Mouse (Mus musculus) T-helper 2 cell (primary cell): ENCODE measurements around the gene Cav1.

Source experiments
- in situ Hi-C: fragments of 300-600 bp; cut with MboI, MseI; formaldehyde crosslinking; loops from one replicate; pipeline ENCODE4 v1.15.1; 2025; ENCODE audit warnings: high pct_unique_total_duplicates

Gene Cav1

DNA sequence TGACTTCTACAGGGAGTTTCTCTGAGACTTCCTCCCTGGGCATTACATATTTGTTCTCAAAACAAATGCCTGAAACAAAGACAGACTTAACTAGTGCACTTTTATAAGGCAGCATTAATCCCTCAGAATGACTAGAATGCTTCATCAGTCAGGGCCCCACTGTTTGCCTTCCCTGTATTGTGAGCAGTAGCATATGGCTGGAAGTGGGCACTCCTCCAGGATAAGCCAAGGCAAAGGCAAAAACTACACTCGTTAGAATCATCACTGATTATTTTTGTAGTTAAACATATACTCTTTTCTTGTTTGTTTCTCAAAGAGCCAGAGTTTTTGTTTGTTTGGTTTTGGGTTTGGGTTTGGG lies 11.0 kb downstream of the Cav1 start:
- in situ Hi-C loops: no loop called here

DNA sequence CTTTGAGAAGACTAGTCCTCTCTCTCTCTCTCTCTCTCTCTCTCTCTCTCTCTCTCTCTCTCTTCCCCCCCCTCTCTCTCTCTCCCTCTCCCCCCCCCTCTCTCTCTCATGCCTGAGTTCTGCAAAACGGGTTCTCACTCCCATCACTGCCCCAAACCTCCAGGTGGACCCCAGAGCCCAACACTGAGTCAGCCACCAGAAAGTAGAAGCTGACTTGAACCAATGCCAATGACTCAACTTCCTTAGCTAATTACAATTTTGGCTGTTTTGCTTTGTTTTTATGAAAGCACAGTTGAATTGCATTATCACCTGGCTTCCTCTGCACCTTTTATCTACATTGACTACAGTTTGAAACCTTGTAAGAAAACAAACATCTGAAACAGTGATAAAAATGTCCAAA lies 11.8 kb downstream of the Cav1 start:
- in situ Hi-C loops: no loop called here

DNA sequence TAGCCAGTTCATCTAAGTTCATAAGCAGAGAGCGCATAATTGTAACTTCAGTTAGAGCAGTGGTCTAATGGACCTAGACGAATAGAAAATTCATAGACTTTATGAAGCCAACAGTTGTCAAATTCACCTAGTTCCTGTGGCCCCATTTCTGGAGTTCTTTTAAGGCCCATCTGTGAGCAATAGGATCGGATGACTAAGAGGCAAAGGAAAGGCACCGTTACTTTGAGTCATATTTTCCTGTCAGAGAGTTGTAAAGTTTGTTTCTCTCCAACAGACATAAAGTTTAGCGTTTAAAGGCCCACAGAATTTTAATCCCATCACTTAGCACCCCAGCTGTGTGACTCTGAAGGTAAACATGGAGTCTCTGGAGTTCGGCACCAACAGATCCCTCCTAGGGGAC lies 15.8 kb downstream of the Cav1 start:
- in situ Hi-C loops: no loop called here

DNA sequence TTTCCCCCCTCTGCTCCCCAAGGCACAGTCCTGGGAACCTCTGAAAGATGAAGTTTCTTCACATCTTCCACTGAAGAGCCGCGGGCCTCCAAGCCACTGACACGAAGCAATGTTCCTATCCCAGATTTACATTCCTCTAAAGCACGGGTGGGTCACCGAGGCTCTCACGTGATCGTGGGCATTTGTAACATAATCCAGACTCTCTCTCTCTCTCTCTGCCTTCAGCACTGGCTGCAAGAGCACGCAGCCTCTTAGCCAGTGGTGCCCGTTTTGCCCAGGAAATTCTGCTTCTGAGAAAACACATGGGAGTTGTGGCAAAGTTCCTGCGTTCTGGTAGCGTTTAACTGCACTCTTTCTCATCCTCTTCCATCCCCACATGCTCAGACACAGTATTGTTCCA lies 21.1 kb downstream of the Cav1 start:
- in situ Hi-C loops: no loop called here

DNA sequence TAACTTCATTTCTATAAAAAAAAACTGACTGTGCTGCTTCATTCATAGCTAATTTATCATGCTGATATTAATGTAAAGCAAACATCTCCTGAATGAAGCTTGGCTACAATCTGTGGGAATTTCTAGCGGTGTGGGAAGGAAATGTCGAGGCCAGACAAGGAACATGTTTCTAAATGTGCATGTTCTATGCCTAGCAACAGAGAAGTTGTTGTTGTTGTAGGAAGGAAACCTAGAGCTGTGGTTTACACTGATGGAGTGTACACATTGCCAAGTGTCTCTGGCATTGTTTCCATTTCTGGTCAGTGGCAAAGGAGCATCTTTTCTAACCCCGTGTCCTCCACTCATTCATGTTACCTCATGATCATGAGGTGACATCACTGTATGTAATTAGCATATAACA lies 23.7 kb downstream of the Cav1 start:
- in situ Hi-C loops: loop anchor here (10.0 kb wide), 1 partner anchor 305 kb away; no protein-coding TSS in a partner anchor

DNA sequence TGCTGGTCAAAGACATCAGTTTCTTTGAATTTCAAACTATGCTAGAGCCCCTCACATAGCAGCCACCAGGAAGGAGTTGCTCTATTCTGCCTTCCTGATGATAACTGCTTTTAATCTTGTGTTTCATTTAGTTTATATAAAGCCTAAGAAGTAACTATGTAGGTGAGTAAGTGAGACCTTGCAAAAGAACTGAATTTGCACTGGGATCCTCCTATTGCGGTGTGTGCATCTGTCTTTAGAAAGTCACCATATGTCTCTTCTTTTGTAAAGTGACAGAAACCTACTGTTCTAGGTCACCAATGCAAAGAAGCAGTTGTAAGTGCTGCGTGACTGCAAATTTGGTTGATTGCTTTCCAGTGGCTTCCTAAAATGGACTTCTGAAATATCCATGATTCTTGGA lies 31.6 kb downstream of the Cav1 start:
- in situ Hi-C loops: loop anchor here (10.0 kb wide), 1 partner anchor 313 kb away; no protein-coding TSS in a partner anchor

DNA sequence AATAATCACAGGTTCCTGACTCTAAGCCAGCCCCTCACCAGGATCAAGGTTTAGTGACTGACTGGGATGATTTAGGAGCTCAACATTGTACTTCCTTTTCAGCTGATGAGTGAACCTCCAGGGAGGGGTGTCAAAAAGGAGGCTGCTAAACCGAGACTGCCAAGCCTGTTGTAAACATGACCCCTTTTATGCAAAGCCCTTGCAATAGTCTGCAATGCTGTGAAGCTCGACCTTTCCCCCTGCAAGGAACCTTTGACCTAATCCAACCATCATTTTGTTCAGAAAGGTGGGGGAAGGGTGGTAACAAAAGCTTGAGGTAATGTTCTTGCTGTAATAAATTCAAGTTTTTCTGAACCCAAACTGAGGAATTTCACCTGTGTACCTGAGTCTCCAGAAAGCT lies 34.3 kb downstream of the Cav1 start:
- in situ Hi-C loops: no loop called here

DNA sequence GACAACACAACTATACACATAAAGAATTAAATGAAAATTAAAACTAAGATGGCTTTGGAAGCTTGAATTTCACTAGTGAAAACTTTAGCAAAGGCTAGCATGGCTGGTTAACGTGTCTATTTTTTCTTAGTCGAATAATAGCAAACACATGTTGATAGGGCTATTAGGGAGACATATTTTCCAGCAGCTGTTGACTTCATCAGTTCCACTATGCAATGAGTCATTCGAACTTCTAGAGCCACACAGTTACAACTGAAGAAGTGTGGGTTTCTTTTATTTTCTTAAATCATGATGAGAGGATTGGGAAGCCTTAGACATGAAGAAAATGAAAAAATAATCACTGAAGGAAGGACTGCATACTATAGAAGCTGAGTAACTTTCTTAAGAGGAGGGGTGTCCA lies 41.9 kb downstream of the Cav1 start:
- in situ Hi-C loops: no loop called here

DNA sequence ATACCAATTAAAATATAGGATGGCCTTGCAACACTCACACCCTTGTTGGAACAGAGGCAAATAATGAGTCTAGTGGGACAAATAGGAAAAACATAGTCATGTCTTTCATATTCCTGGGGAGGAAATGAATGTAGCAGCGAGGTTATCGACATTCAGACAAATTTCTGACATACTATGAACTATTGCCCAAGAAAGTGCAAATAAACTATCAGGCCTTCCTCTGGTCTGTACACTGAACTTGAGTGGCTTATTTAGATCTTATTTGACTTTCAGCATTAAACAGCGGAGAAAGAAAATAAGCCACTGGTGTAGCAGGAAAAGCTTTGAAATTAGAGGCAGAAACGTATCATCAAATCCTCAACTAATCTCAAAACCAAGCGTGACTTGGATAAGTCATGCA lies 44.7 kb downstream of the Cav1 start:
- in situ Hi-C loops: loop anchor here (10.0 to 25.0 kb wide), 2 partner anchors 236 to 246 kb away; no protein-coding TSS in a partner anchor

DNA sequence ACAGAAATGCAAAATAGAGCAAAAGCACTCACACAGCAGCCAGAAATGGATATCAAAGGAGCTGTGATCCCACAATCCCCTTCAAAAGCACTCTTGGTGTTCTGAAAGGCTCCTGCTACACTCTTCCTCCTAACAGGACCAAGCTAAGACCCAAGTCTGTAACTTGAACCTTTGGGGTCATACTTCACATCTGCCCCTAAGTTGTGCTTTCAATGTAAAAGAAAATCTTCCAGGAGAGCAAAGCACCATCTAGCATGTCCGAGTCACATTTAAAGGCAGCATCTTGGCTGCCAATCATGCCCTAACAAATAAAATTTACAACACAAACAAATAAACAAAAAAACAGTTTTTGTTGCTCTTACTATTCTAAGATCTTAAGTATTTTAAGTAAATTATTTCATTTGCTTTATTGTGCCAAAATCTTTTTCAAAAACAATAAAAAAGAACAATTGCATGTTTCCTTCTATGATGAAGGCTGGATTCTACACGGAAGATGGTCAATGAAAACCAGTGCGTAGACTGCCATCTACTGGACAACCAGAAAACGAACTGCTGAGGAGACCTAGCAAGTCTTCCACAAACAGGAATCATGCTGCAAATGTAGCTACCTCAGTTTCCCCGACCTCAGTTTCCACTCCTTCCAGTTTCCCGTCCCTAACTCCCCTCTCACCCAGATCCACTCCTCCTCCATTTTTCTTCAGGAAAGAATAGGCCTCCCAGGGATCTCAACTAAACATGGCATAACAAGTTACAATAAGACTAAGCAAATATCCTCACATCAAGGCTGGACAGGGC lies 53.0 kb downstream of the Cav1 start:
- in situ Hi-C loops: loop anchor here (10.0 to 25.0 kb wide), 2 partner anchors 228 to 254 kb away; no protein-coding TSS in a partner anchor

DNA sequence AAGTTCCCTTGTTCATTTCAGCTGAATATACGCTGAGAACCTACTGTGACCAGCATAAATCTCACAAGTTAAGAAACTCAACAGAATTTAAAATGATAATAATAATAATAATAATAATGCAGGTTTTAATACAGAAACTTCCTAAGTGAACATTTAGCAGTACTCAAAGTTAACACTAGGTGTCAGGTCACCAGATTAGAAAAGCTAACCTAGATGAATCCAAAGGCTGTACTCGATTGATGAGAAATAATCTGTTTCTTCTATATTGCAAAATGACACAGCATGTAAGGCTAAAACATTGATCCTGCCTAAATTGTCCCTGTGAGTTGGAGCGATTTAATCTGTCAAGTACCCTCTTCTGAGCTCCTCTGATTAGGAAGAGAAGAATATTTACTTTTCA lies 56.6 kb downstream of the Cav1 start:
- in situ Hi-C loops: loop anchor here (10.0 to 25.0 kb wide), 2 partner anchors 225 to 338 kb away; no protein-coding TSS in a partner anchor

DNA sequence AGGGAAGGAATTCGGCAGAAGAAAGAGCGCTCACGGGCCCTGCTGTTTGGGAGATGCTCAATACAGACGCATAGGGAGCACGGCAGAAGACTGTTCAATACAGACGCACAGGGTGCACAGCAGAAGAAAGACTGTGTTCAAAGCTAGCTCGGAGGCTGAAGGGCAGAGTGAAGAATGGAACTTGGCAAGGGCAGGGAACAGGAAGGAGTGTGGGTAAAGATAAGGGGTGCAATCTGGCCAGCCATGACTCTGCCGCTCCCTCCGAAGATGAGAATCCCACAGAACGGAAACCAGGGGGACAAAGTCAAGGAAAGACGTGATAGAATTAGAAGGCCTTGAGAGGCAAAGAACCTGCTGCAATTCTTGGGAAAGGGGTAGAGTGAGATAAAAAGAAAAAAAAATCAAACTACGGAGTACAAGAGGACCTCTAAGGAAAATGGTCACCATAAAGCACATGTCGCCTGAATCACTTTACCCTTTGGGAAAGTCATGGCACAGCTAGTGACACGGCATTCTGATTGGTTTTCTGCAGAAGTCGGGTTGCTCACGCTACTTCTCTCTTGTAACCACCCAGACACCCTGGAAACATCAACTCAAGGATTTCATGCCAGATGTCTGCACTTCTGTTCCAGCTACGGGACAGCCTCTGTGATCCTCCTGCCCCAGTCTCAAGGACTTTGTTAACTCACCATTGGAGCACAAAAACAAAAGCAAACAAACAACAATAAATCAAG lies 57.5 kb downstream of the Cav1 start:
- in situ Hi-C loops: loop anchor here (10.0 to 25.0 kb wide), 2 partner anchors 224 to 339 kb away; no protein-coding TSS in a partner anchor

DNA sequence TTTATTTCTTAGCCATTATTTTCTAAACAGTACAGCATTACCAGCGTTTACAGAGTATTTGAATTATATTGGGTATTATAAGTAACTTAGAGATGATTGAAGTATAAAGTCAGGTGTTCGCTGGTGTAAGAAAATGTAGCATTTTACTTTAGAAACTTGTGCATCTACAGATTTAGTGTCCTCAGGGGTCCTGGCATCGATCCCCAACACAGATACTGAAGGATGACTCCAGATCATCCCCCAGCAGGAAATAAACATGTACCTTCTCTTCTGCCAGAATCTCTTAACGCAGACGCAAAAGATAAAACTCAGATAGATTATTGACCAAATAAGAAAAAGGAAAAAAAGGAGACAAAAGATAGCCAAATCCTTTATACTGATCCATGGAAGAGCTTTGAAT lies 68.2 kb downstream of the Cav1 start:
- in situ Hi-C loops: loop anchor here (25.0 kb wide), 1 partner anchor 213 kb away; no protein-coding TSS in a partner anchor

DNA sequence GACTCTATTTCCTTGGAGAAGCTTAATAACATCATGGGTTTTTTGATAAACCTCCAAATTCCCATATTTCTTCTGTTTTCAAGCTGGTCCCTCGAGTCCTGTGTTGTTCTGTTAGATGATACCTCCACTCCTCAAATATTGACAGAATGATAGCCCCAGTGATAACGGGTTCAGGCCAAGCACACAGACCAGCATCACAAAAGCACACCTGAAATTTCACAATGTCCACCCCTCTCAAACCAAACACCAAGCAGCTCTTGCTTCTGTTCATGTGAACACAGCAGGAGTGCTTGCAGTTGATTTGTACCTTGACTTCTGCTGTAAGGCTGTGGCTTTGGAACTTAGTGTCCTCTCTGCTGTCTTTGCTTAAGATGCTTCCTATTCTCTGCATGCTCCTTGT lies 71.2 kb downstream of the Cav1 start:
- in situ Hi-C loops: no loop called here

DNA sequence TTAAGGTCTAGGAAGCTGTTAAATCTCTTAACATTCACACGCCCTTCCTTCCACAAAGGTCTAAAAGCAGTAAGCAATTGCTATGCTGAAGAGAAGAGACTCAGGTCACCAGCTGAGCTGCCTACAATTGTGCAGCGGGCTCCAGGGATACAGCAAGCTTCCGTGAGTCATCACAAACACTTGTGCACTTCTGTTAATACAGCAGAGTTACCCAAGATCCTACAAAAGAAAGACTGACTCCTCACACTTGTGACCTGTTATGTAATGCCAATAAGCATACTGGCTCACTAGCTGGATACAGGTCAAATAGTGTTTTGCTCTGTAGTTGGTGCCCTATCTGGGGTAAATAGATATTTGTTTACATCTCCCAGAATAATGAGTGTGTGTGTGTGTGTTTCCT lies 74.0 kb downstream of the Cav1 start:
- in situ Hi-C loops: no loop called here

DNA sequence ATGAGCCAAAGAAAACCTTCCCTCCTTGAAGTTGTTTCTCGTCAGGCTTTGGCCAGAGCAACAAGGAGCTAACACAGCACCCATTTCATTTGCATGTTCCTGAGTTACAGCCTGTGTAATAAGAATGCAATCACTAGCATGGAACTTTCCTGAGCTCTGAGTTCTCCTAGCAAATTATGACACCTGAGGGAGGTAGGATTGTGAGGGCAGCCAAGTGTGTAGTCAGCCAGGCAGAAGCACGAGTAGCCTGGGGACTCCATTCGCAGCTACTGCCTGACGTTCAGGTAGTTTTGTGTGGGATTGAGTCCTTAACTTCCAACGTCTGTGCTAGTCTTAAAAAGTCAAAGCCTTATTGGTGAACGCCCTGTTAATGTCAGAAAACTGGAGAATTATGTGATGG lies 75.6 kb downstream of the Cav1 start:
- in situ Hi-C loops: no loop called here

DNA sequence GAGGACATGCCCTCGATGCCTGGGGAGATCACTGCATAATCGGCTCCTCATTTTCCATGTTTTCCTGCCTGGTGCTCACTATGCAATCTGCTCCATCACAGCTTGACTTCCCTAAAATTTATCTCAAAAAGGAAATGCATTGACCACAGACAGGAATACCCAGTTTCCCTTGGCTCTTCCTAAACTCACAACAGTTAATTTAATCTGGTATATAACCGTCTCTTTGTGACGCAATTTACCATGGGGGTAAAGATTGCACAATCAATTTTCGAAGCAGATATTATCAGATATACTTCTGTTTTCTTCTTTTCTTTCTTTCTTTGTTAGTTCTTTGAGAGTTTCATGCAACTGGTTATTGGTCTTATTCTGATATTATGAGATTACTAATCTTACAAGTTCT lies 79.4 kb downstream of the Cav1 start:
- in situ Hi-C loops: no loop called here

DNA sequence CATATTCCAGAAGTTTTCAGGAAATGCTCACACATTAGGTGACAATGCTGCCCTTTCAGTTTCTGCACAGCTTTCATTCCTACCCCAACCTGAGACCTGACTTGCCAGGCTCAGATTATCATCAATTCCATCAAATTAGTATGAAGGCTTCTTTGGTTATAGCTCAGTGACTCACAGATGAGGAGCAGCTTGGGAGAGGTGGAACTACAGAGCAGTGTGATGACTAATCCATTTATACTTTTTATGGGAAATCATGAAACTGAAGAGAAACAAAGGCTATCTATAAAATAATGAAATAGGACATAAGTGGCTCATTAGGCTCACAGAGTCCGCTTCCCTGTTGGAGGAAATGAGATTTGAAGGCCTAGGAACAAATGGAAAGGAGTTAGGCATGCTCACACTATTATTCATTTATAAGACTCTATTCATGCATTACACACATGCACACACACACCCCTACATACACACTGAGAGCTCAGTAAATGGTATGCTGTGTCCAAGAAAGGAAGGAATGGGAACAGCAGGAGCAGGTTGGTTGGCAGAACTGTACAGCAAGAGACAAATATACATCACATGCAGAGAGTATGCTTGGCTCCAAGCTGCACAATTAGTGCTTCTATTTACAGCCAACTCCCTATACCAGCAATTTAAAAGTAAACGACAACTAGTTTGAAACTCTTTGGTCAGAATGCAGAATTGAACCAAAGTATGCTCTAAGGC lies 82.0 kb downstream of the Cav1 start:
- in situ Hi-C loops: no loop called here
